Mouse (Mus musculus) testis, adult 2 months (tissue): Measurements from ENCODE around the gene Cpb2. TPM values are rescaled to one million over a fixed set of nuclear protein-coding genes. Genes with fewer than 3 reads are reported as not detected.

Experiments
- H3K27ac ChIP-seq: fragments of 200-500 bp; 2 replicates; pipeline ENCODE4 v1.5.1; 2012; ENCODE audit warnings: low read depth, low read length; ENCODE audit not compliant: control insufficient read depth, insufficient read depth
- H3K27me3 ChIP-seq: fragments of 200-500 bp; 2 replicates; pipeline ENCODE4 v1.6.1; 2012; ENCODE audit warnings: mild to moderate bottlenecking, low read length, moderate library complexity; ENCODE audit not compliant: control insufficient read depth, insufficient read depth
- H3K36me3 ChIP-seq: fragments of 200-500 bp; 2 replicates; pipeline ENCODE4 v1.6.1; 2012; ENCODE audit warnings: mild to moderate bottlenecking, low read length; ENCODE audit not compliant: control insufficient read depth, insufficient read depth
- H3K4me1 ChIP-seq: fragments of 200-500 bp; 2 replicates; pipeline ENCODE4 v1.6.1; 2012; ENCODE audit warnings: low read length; ENCODE audit not compliant: control insufficient read depth, insufficient read depth
- H3K4me3 ChIP-seq: fragments of 200-500 bp; 2 replicates; pipeline ENCODE4 v1.5.1; 2012; ENCODE audit warnings: low read depth, mild to moderate bottlenecking, low read length, moderate library complexity, mixed read lengths; ENCODE audit not compliant: control insufficient read depth
- CTCF ChIP-seq: fragments of 200-500 bp; IDR thresholded peaks from 2 replicates; pipeline ENCODE4 v1.5.1; 2012; ENCODE audit warnings: low read depth, mild to moderate bottlenecking, inconsistent platforms, low read length, moderate library complexity; ENCODE audit not compliant: control insufficient read depth, insufficient read depth, insufficient replicate concordance
- POLR2A ChIP-seq: fragments of 200-500 bp; IDR thresholded peaks from 2 replicates; pipeline ENCODE4 v1.6.1; 2012; ENCODE audit warnings: low read depth, mild to moderate bottlenecking, inconsistent platforms, low read length, moderate library complexity; ENCODE audit not compliant: control insufficient read depth
- polyA plus RNA-seq: library from polyadenylated mRNA; depleted of rRNA; stranded (reverse); fragments of >200 nt; gene quantifications from 2 replicates; pipeline ENCODE4 v1.2.3, GENCODE M21; 2012

Gene Cpb2
- polyA plus RNA-seq, 1 experiment: not detected

DNA sequence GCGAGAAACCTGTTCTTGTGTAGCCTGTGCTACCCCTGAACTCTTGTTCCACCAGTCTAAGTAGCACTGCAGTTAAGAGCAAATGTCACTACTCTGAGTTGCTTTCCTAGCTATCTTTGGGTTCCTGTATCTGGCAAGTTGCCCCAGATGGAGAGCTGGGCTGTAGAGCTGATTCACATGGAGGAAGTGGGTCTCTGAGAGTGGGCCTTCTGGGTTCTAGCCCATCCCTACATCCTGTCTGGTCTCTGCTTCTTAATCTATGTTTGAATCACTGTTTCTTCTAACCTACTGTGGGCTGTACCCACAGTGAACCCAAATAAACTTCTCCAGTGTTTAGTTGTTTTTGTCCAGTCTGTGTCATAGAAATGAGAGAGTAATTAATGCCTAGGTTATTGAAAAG, 59.0 kb downstream of the Cpb2 start:
- no peaks in the 10 kb centered on the region for H3K36me3 ChIP-seq
- H3K4me1 ChIP-seq: no peaks in the 10 kb centered on the region
- no peak overlapping the region for H3K27ac ChIP-seq
- no peak overlapping the region for H3K4me3 ChIP-seq
- no peaks in the 10 kb centered on the region for H3K27me3 ChIP-seq
- no peak for TF ChIP-seq POLR2A
- no peak for TF ChIP-seq CTCF

GRCm38 (mm10) chr14:75303807-75304206, 61.7 kb downstream of the Cpb2 start:
- no peaks in the 10 kb centered on the region for H3K4me1 ChIP-seq
- H3K27me3 ChIP-seq: no peaks in the 10 kb centered on the region
- TF ChIP-seq POLR2A: no peak
- TF ChIP-seq CTCF: no peak
- no peak overlapping the region for H3K4me3 ChIP-seq
- H3K36me3 ChIP-seq: no peaks in the 10 kb centered on the region
- H3K27ac ChIP-seq: no peak overlapping the region

DNA sequence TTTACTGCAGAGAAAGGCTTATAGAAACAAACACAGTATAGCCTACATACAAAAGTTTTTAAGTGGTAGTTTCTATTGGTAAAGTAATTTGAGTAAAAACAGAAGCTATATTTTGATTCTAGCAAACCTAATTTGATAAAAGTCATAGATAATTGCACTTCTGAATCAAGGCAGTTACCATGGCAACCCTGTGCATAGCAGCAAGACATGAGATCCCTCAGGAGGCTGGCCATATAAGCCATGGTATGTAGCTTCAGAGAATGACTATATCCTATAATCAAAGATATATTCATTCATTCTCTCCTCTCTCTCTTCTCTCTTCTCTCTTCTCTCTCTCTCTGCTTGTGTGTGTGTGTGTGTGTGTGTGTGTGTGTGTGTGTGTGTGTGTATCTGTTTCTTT, 65.8 kb downstream of the Cpb2 start:
- H3K27ac ChIP-seq: no peak overlapping the region
- no peaks in the 10 kb centered on the region for H3K27me3 ChIP-seq
- H3K36me3 ChIP-seq: no peaks in the 10 kb centered on the region; the same call in 1 of the 2 replicates
- TF ChIP-seq CTCF: no peak
- TF ChIP-seq POLR2A: no peak
- no peaks in the 10 kb centered on the region for H3K4me1 ChIP-seq
- H3K4me3 ChIP-seq: no peak overlapping the region

DNA sequence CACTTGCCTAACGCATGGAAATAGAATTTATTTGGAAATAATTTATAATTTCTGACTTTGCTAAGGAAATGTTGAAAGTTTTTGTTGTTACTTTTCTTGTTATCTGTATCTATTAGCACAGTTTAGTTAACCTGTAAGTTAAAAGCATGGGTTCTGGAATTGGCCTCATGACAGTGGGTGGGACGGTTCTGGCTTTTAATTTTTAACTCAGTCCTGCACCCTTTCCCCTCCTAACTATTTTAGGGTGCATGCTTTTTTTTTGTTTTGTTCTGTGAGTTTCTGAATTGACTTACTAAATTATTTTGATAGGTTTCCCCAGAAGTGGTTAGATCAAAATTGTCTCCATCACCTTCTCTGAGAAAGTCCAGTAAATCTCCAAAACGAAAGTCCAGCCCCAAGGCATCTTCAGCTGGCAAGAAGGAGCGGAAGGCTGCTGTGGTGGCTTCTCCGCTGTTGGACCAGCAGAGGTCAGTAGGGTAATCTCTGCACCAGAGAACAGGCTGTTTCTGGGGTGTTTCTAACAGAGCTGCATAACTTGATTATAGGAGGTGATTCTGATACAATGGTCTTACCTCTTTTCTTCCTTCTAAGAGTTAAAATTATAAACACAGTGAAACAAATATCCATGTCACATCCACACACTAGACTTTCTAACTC, 67.4 kb downstream of the Cpb2 start:
- Histone ChIP-seq H3K27ac (no peak overlapping the region), H3K4me1 (no peaks in the 10 kb centered on the region), H3K27me3 (no peaks in the 10 kb centered on the region), H3K4me3 (no peak overlapping the region), H3K36me3 (no peaks in the 10 kb centered on the region; the same call in 1 of the 2 replicates)
- TF ChIP-seq CTCF: peak; percentile 13; the same call in 1 of the 2 replicates
- no peak for TF ChIP-seq POLR2A

- Histone ChIP-seq H3K4me1 (no peaks in the 10 kb centered on the region), H3K27me3 (no peaks in the 10 kb centered on the region), H3K36me3 (no peaks in the 10 kb centered on the region; the same call in 1 of the 2 replicates), H3K27ac (no peak overlapping the region), H3K4me3 (no peak overlapping the region)
- no peak for TF ChIP-seq POLR2A
- TF ChIP-seq CTCF: no peak
Observed at GRCm38 (mm10) chr14:75314484-75314883, 72.4 kb downstream of the Cpb2 start.

DNA sequence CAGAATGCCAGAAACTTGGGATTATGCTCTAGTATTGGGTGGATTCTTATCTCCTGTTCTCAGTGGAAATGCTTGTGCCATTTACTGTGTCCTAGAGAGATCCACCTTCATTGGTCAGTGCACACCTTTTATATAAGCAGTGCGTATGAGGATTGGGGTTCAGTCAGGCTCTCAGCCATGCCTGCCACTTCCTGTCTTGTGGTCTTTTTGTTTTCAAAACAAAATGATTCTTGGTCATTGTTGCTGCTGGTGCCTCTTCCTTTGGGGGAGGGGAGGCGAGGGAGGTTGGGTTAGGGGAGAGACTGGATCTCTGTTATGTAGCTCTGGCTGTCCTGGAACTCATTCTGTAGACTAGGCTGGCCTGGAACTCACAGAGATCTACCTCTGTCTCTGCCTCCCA, 76.6 kb downstream of the Cpb2 start:
- Histone ChIP-seq H3K4me3 (no peak overlapping the region), H3K4me1 (no peaks in the 10 kb centered on the region), H3K27ac (no peak overlapping the region), H3K27me3 (no peaks in the 10 kb centered on the region), H3K36me3 (peaks cover 2% of the 10 kb centered on the region; the same call in 1 of the 2 replicates)
- no peak for TF ChIP-seq POLR2A
- no peak for TF ChIP-seq CTCF

GRCm38 (mm10) chr14:75320269-75320668, 78.2 kb downstream of the Cpb2 start:
- Histone ChIP-seq H3K4me3 (no peak overlapping the region), H3K36me3 (peaks cover 2% of the 10 kb centered on the region; the same call in 1 of the 2 replicates), H3K27me3 (no peaks in the 10 kb centered on the region), H3K27ac (no peak overlapping the region), H3K4me1 (no peaks in the 10 kb centered on the region)
- no peak for TF ChIP-seq POLR2A
- no peak for TF ChIP-seq CTCF
